Mouse (Mus musculus): ENCODE measurements around the gene Gmpr. TPM values are rescaled to one million over a fixed set of nuclear protein-coding genes. Genes with fewer than 3 reads are reported as not detected.

Gene Gmpr
- polyA plus RNA-seq, 1 experiment from 2014 or later: 180 TPM

- peak overlapping the region; percentile 73 for H3K9ac ChIP-seq
- WGBS: under 1% methylated on average over 8 of the region's 8 CpGs
- H3K36me3 ChIP-seq: no peaks in the 10 kb centered on the region
- peak; percentile 47; the same call in 1 of the 2 replicates for ATAC-seq (replicated peaks; ENCODE audit: insufficient number of reproducible peaks, insufficient read depth, low FRiP score, low read depth)
- no peaks in the 10 kb centered on the region for H3K9me3 ChIP-seq (replicated peaks)
- H3K27ac ChIP-seq: peak overlapping the region; percentile 89
- no peaks in the 10 kb centered on the region for H3K27me3 ChIP-seq
- peak overlapping the region; percentile 60 for H3K4me3 ChIP-seq
- H3K4me2 ChIP-seq: peak overlapping the region; percentile 71
- H3K4me1 ChIP-seq (replicated peaks): peaks cover 49% of the 10 kb centered on the region
These were observed 1.3 kb downstream of the Gmpr start for GRCm38 (mm10) chr13:45508495-45508894.

GRCm38 (mm10) chr13:45509366-45509765 lies 2.1 kb downstream of the Gmpr start:
- Histone ChIP-seq H3K27ac (peak overlapping the region; percentile 13; the same call in 1 of the 2 replicates), H3K4me2 (peak overlapping the region; percentile 71), H3K27me3 (no peaks in the 10 kb centered on the region), H3K9me3 (replicated peaks) (no peaks in the 10 kb centered on the region), H3K4me3 (peak overlapping the region; percentile 60), H3K9ac (peak overlapping the region; percentile 1; the same call in 1 of the 2 replicates), H3K36me3 (no peaks in the 10 kb centered on the region), H3K4me1 (replicated peaks) (peaks cover 58% of the 10 kb centered on the region)
- 62% methylated on average over 6 of the region's 6 CpGs for WGBS
- ATAC-seq (replicated peaks; ENCODE audit: insufficient number of reproducible peaks, insufficient read depth, low FRiP score, low read depth): no peak

- Histone ChIP-seq H3K4me1 (replicated peaks) (peaks cover 80% of the 10 kb centered on the region), H3K4me2 (no peak overlapping the region), H3K27ac (peak overlapping the region; percentile 65), H3K4me3 (no peak overlapping the region), H3K36me3 (no peaks in the 10 kb centered on the region), H3K9me3 (replicated peaks) (no peaks in the 10 kb centered on the region), H3K9ac (no peak overlapping the region), H3K27me3 (no peaks in the 10 kb centered on the region)
- WGBS: 54% methylated on average over 6 of the region's 6 CpGs
- ATAC-seq (replicated peaks; ENCODE audit: insufficient number of reproducible peaks, insufficient read depth, low FRiP score, low read depth): no peak
These were observed 4.6 kb downstream of the Gmpr start for GRCm38 (mm10) chr13:45511706-45512435.

GRCm38 (mm10) chr13:45512531-45512930 lies 5.3 kb downstream of the Gmpr start:
- Histone ChIP-seq H3K27me3 (no peaks in the 10 kb centered on the region), H3K4me3 (no peak overlapping the region), H3K4me1 (replicated peaks) (peaks cover 83% of the 10 kb centered on the region), H3K9me3 (replicated peaks) (no peaks in the 10 kb centered on the region), H3K4me2 (no peak overlapping the region), H3K27ac (peak overlapping the region; percentile 65), H3K36me3 (no peaks in the 10 kb centered on the region; the same call in 1 of the 2 replicates), H3K9ac (no peak overlapping the region)
- ATAC-seq (replicated peaks; ENCODE audit: insufficient number of reproducible peaks, insufficient read depth, low FRiP score, low read depth): no peak
- 76% methylated on average over 8 of the region's 8 CpGs for WGBS

- no peaks in the 10 kb centered on the region; the same call in 1 of the 2 replicates for H3K36me3 ChIP-seq
- no peak overlapping the region for H3K4me2 ChIP-seq
- H3K27me3 ChIP-seq: no peaks in the 10 kb centered on the region
- H3K9me3 ChIP-seq (replicated peaks): no peaks in the 10 kb centered on the region
- H3K4me1 ChIP-seq (replicated peaks): peaks cover 83% of the 10 kb centered on the region
- peak overlapping the region; percentile 22; the same call in 1 of the 2 replicates for H3K9ac ChIP-seq
- ATAC-seq (replicated peaks; ENCODE audit: insufficient number of reproducible peaks, insufficient read depth, low FRiP score, low read depth): no peak
- WGBS: 51% methylated on average over 12 of the region's 12 CpGs
- no peak overlapping the region for H3K4me3 ChIP-seq
- H3K27ac ChIP-seq: peak overlapping the region; percentile 65
These were observed 6.1 kb downstream of the Gmpr start for GRCm38 (mm10) chr13:45513009-45513984.

- H3K4me2 ChIP-seq: no peak overlapping the region
These were observed 6.9 kb downstream of the Gmpr start for GRCm38 (mm10) chr13:45514115-45514514.

GRCm38 (mm10) chr13:45514832-45515422 lies 7.7 kb downstream of the Gmpr start:
- Histone ChIP-seq H3K4me2 (no peak overlapping the region), H3K9ac (no peak overlapping the region), H3K9me3 (replicated peaks) (no peaks in the 10 kb centered on the region), H3K27ac (0 out of 2 replicates have a peak overlapping the region, but pooled peaks have one; percentile 51), H3K36me3 (peaks cover 5% of the 10 kb centered on the region; the same call in 1 of the 2 replicates), H3K4me3 (no peak overlapping the region), H3K4me1 (replicated peaks) (peaks cover 69% of the 10 kb centered on the region), H3K27me3 (no peaks in the 10 kb centered on the region)
- no peak for ATAC-seq (replicated peaks; ENCODE audit: insufficient number of reproducible peaks, insufficient read depth, low FRiP score, low read depth)
- WGBS: 42% methylated on average over 8 of the region's 8 CpGs

More at GRCm38 (mm10) chr13:45514115-45514514, 6.9 kb downstream of the Gmpr start:
- no peaks in the 10 kb centered on the region for H3K27me3 ChIP-seq
- peaks cover 76% of the 10 kb centered on the region for H3K4me1 ChIP-seq (replicated peaks)
- no peak for ATAC-seq (replicated peaks; ENCODE audit: insufficient number of reproducible peaks, insufficient read depth, low FRiP score, low read depth)
- no peak overlapping the region for H3K4me3 ChIP-seq
- no peaks in the 10 kb centered on the region; the same call in 1 of the 2 replicates for H3K36me3 ChIP-seq
- WGBS: 83% methylated on average over 5 of the region's 5 CpGs
- no peak overlapping the region for H3K27ac ChIP-seq
- no peaks in the 10 kb centered on the region for H3K9me3 ChIP-seq (replicated peaks)
- H3K9ac ChIP-seq: no peak overlapping the region

GRCm38 (mm10) chr13:45516501-45517393 lies 9.5 kb downstream of the Gmpr start:
- Histone ChIP-seq H3K36me3 (peaks cover 18% of the 10 kb centered on the region; the same call in 1 of the 2 replicates), H3K4me3 (peak overlapping the region; percentile 20; the same call in 1 of the 2 replicates), H3K27me3 (no peaks in the 10 kb centered on the region), H3K4me1 (replicated peaks) (peaks cover 54% of the 10 kb centered on the region), H3K9me3 (replicated peaks) (no peaks in the 10 kb centered on the region), H3K4me2 (peak overlapping the region; percentile 55), H3K27ac (peak overlapping the region; percentile 51), H3K9ac (peak overlapping the region; percentile 15; the same call in 1 of the 2 replicates)
- ATAC-seq (replicated peaks; ENCODE audit: insufficient number of reproducible peaks, insufficient read depth, low FRiP score, low read depth): no peak; the same call in 1 of the 2 replicates
- WGBS: 15% methylated on average over 24 of the region's 24 CpGs

GRCm38 (mm10) chr13:45524305-45524704 lies 17.1 kb downstream of the Gmpr start:
- Histone ChIP-seq H3K9ac (no peak overlapping the region), H3K9me3 (replicated peaks) (no peaks in the 10 kb centered on the region), H3K4me3 (no peak overlapping the region), H3K4me1 (replicated peaks) (peaks cover 44% of the 10 kb centered on the region), H3K27me3 (no peaks in the 10 kb centered on the region), H3K27ac (peak overlapping the region; percentile 48), H3K36me3 (peaks cover 23% of the 10 kb centered on the region; the same call in 1 of the 2 replicates), H3K4me2 (no peak overlapping the region)
- WGBS: 48% methylated on average over 3 of the region's 3 CpGs
- ATAC-seq (replicated peaks; ENCODE audit: insufficient number of reproducible peaks, insufficient read depth, low FRiP score, low read depth): no peak

GRCm38 (mm10) chr13:45524791-45525435 lies 17.7 kb downstream of the Gmpr start:
- H3K27me3 ChIP-seq: no peaks in the 10 kb centered on the region
- no peak overlapping the region for H3K9ac ChIP-seq
- peaks cover 50% of the 10 kb centered on the region for H3K4me1 ChIP-seq (replicated peaks)
- peak overlapping the region; percentile 48 for H3K27ac ChIP-seq
- no peaks in the 10 kb centered on the region for H3K9me3 ChIP-seq (replicated peaks)
- ATAC-seq (replicated peaks; ENCODE audit: insufficient number of reproducible peaks, insufficient read depth, low FRiP score, low read depth): no peak
- no peak overlapping the region for H3K4me2 ChIP-seq
- WGBS: 93% methylated on average over 6 of the region's 6 CpGs
- peaks cover 18% of the 10 kb centered on the region; the same call in 1 of the 2 replicates for H3K36me3 ChIP-seq
- H3K4me3 ChIP-seq: no peak overlapping the region

All from heart, embryonic 15.5 days (tissue).